Mouse (Mus musculus): ENCODE results near the gene Tshb.

Tshb gene

GRCm38 (mm10) chr3:102736436-102736835 is 46.1 kb downstream of the Tshb start:
- DNase-seq = no peak

GRCm38 (mm10) chr3:102735638-102736037 is 46.9 kb downstream of the Tshb start:
- DNase-seq = no peak

- DNase-seq = no peak
Observed at GRCm38 (mm10) chr3:102735031-102735558, 47.4 kb downstream of the Tshb start.

- no peak for DNase-seq
Observed at GRCm38 (mm10) chr3:102734313-102735030, 48.0 kb downstream of the Tshb start, which contains the start of gene Tspan2. Tspan2 (plus strand) TSS chr3:102734529.

GRCm38 (mm10) chr3:102733936-102734312 is 48.6 kb downstream of the Tshb start:
- DNase-seq = no peak

GRCm38 (mm10) chr3:102733050-102733449 is 49.5 kb downstream of the Tshb start:
- no peak for DNase-seq

- DNase-seq = no peak
Observed at GRCm38 (mm10) chr3:102732619-102733018, 49.9 kb downstream of the Tshb start.

GRCm38 (mm10) chr3:102731112-102731511 is 51.4 kb downstream of the Tshb start:
- DNase-seq = no peak

- no peak for DNase-seq
Observed at GRCm38 (mm10) chr3:102729416-102729815, 53.1 kb downstream of the Tshb start.

Data from layer of hippocampus, adult 9-11 months (tissue).